Mouse (Mus musculus) lung, postnatal 4 days (tissue): ENCODE results near the gene Cnot1.
"Not testable (repeated sequence)": the region's sequence is repeated elsewhere in the genome, so short reads cannot be mapped to it uniquely, and the experiment has no call there.

Source experiments
- DNase-seq, 2 experiments: peaks; one replicate each; pipeline ENCODE4 v3.0.0; 2021

Gene Cnot1

GRCm38 (mm10) chr8:95816044-95816708 lies 8.9 kb upstream of the Cnot1 start:
- DNase-seq: no peak

DNA sequence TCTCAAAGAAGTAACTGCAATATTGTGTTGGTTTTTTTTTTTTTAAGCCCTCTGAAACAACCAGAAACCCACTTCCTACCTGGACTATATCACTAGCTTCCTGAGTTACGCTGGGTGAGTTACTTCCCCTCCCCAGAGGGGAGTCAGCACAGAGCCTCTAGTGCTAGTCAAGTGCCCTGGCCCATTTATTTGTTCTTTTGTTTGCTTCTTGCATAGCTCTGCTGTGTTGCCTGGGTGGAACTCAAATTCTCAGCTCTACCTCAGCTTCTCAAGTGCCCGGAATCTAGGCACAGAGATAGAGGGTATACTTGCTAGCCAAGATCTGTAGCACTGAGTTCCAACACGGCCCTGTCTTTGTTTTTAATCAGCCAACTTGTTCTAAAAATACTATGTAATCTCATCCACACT lies 2.9 kb upstream of the Cnot1 start:
- DNase-seq: peak; percentile 27 to 53

DNA sequence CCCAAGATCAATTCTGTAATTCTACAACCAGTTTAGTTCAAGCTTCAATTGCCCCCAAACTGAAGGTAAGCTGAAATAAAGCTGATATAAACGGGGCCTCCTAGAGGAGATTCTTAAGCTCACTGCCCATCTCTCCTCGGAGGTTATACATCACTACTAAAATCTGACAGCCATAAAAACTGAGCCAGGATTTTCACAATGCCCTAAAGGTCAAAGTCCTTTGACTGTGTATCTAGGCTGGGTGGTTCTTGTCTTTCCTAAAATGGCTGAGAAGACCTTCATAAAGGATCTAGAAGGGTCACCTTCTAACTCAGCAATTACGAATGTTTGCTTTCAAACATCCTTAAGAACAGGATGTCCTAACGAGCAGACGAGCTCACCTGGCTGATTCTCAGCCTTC lies 1.9 kb upstream of the Cnot1 start:
- DNase-seq: no peak

DNA sequence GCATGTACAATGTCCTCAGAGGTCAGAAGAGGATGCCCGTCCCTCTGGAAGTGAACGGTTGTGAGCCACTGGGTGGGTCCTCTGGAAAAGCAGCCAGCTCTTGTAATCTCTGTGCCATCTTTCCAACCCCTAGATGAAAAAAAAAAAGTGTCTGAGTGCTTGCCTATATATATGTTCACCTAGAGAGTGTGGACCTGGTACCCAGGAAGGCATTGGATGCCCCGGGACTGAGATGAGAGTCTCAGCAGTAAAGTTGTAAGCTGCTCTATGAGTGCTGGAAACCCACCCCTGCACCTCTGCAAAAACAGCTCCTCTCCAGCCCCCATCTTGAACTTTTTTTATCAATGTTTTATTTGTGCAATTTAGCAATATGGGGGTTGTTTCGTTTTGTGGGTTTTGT lies 1.4 kb upstream of the Cnot1 start:
- no peak for DNase-seq

DNA sequence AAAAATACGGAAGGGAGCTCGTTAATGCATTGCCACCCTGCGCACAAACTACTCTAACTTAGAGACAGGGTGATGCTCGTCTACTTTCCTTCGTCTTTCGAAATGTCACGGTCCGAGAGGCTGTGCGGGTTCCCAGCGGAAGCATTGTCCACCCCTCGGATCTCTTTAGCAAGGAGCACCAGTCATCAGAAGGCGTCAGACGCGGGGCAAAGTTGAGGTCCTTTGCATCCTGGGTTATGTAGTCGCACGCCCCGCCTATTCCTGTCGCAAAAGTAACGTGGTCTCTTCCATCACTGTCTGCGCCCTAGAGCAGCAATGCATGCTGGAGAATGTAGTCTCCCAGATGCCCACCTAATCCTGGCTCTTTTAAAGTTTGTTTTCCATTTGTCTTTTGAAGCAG lies 597 bp upstream of the Cnot1 start:
- peak; percentile 93 to 96 for DNase-seq

DNA sequence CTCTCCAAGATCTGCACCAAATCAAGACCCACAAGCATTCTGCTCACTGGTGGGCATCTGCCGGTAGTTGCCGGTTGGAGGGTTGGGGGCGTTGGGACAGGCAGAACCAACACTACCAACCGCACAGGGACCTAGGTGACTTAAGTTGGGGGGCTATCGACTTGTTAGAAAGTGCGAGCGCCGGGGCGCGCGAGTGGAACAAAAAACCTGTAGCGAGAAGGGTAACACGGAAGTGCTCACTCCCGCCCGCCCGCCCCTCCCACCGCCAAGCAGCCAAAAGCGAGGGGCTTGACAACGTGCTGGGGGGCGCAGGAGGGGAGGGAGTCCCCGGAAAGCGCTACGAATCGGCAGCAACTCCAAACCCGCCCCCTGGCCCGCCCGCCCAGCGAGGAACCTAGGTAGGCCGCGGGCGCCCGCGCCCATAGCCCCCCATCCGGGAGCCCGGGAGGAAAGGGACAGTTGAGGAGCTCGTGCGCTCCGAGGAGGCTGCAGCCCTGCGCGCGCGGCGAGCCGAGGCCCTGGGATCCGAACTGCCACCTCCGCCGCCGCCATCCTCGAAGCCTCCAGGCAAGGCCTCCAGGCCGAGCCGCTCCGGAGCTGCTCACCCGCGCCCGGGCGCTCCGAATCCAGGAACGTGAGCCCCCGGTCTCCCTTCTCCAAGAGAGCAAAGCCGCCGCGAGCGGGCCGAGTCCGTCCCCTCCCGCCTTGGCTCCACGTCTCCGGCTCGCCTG lies 638 bp downstream of the Cnot1 start:
- peak in 1 of 2 experiments; percentile 65 for DNase-seq

DNA sequence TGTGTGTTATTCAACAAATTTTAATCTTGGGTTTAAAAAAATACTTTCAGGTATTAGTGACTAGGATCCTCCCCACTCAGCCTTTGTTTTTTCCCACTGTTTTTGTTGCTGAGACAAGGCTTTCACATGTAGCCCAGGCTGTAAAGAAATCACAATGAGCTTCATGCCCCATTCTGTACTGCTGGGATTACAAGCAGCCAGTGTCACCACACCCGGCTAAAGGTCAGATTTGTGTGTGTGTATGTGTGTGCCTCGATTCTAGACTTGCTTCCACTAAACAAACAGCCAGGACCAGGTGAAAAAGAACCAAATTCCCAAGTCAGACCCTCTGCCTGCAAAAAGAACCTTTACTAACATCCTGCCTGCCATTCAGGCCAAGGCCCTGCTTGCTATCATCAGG lies 1.8 kb downstream of the Cnot1 start:
- no peak for DNase-seq

DNA sequence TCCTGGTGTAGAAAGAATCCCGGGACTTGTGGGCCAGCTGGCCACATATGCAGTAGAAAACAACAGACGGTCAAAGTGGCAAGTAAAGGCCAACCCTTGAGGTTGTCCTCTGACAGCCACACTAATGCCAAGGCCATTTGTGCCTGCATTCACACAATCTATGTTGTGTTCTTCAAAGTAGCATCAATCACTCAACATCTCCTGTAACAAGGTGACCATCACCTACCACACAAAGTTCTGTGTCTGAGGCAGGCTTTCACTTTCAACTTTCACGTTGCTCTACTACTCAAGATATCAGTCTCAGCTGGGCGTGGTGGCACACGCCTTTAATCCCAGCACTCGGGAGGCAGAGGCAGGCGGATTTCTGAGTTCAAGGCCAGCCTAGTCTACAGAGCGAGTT lies 5.0 kb downstream of the Cnot1 start:
- DNase-seq: no peak

- DNase-seq: no peak
Observed at GRCm38 (mm10) chr8:95801476-95802064, 5.7 kb downstream of the Cnot1 start.

DNA sequence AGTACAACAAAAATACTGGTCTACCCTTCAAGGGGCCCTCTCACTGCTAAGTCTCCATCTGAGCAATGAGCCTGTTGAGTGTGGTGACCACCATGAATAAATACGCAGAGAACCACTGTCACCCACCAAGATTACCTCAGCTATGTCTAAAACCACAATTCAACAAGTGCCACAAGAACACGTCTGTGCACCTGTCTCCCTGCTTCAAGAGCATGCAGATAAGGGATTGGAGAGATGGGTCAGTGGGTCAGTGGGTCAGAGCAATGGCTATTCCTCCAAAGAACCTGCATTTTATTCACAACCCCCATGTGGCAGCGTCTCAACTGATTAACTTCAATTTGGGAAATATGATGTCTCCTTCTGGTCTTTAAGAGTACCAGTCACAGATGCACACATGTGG lies 6.9 kb downstream of the Cnot1 start:
- DNase-seq: no peak

- no peak for DNase-seq
Observed at GRCm38 (mm10) chr8:95799891-95800290, 7.4 kb downstream of the Cnot1 start.

DNA sequence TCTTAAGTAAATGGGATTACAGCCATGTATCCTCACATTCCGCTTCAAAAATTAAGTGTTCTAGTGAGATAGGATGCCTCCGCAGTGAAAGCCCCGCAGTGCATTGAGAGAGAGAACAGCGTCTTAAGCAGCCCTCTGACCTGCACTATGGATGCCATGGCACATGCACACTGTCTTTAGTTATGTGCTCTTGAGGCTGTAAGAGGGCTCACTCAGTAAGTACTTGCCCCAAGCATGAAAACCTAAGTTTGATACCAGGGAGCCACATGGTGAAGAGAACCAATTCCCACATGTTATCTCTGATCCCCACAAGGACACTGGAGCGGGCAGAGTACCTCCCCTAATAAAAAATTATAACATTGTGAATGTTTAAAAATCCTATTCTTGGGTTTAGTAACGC lies 8.1 kb downstream of the Cnot1 start:
- no peak for DNase-seq

GRCm38 (mm10) chr8:95795333-95796061 lies 11.8 kb downstream of the Cnot1 start:
- DNase-seq: not testable (repeated sequence)

DNA sequence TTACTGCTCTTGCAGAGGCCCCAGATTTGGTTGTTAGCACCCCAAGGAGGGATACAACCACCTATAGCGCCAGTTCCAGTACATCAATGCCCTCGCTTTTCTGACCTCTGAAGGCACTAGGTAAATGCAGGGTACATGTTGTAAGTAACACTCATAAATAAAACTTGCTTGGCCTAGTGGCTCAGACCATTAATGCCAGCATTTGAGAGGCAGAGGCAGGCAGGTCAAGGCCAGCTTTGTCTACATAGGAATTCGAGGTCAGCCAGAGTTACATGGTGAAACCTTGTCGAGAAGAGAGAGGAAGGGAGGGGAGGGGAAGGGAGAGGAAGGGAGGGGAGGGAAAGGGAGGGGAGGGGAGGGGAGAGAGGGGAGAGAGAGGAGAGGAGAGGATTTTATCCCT lies 21.7 kb downstream of the Cnot1 start:
- no peak for DNase-seq

DNA sequence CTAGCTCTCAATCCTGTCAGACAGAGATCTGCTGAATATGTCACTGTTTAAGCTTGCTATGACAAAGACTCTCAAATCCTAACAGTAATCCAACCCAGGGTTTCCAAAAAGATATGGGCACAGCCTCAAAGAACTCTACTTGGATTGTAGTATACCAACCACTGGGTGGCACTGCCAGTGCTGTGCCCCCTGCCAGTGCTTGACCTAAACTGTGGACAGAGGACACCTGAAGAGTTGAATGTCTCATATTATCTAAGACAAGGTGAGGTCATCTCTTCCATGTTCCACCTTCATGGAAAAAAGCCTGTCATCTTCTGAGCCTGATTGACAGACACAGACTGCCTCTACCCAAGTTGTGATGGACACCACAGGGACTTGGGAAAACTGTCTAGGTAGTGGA lies 24.6 kb downstream of the Cnot1 start:
- DNase-seq: no peak

DNA sequence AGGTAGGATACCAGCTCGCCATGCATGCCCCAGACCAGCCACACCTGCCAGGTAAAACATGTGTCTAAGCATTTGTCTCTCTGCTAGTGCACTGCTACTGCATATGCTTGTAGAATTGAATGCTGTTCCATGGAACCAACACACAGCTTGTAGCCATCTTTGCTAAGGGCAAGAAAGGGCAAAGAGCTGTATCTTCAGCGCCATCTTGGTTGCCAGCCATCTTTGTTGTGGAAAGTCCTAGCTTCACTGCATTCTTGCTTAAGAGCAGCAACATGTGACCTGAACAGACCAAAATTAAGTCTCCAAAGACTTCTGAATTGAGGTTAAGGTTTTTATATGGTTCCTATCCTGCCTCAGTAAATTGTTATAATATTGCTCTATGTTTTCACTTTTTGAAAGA lies 25.5 kb downstream of the Cnot1 start:
- DNase-seq: no peak

GRCm38 (mm10) chr8:95781085-95781484 lies 26.2 kb downstream of the Cnot1 start:
- peak in 1 of 2 experiments; percentile 22 for DNase-seq

- DNase-seq: no peak
Observed at GRCm38 (mm10) chr8:95764133-95764532, 43.1 kb downstream of the Cnot1 start.

DNA sequence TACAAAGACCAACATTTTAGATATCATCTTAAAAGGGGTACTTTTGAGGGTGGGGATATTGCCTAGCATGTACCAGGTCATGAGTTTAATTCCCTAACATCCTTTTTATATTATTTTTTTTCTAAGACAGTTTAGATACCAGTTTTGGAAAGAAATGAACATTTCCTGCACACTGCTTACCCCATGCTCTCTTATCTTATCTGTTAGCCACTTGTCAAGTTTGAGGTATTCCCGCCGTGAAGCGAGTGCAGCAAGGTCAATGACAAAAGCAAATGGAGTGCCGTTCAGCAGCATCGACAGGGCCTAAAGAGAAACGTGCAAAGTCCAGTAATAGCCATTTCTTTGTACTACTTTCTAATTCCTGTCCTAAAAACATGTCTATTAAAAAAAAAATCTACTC lies 46.9 kb downstream of the Cnot1 start:
- no peak for DNase-seq

DNA sequence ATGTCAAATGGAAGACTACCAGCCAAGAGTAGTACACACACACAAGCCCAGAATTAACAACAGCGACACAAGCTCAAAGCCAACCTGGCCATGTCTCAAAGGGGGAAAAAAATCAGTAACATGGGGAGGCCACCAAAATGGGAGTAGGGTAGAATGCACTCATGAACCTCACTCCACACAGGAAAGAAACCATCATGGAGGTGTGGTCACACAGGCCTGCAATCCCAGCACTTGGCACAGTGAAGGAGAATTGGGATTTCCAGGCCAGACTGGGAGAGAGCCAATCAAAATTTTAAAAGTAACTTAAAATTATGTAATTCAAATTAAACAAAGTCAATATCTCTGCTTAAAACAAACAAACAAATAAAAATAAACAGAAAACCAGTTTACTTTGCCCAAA lies 55.3 kb downstream of the Cnot1 start:
- DNase-seq: no peak

DNA sequence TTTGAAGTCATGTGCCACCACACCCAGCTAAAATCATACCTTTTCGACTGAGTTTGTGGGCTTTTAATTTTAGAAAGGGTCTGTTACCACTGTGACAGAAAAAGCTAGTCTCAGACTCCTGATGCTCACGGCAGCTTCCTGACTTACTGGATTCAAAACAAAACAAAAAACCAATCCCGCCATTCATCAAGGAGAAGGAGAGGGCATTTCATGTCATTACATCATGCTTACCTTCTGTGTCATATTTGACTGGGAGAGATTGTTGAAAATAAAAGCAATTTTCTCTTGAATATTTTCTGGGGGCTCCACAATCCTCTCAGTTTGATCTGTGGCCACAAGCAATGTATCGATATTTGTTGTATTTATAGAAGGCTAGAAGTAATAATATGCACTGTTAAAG lies 59.2 kb downstream of the Cnot1 start:
- no peak for DNase-seq

GRCm38 (mm10) chr8:95741732-95742131 lies 65.5 kb downstream of the Cnot1 start:
- DNase-seq: no peak

DNA sequence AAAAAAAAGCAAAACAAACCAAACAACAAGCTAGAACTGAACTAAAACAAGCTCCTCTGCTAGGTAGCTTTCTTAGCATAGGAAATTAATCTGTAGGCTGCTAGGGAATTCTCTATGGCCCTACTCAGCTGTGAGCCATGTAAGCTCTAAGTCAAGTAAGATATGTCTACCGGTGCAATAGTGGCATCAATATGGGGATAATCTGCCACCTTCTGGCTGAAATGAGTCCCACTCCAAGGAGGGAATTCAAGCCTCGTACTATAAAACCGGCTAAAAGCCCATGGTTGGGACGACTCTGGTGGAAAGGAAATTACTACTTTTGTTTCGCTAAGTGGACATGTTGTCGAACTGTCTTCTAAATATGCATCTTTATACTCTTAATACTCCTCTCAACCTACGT lies 68.7 kb downstream of the Cnot1 start:
- no peak for DNase-seq

DNA sequence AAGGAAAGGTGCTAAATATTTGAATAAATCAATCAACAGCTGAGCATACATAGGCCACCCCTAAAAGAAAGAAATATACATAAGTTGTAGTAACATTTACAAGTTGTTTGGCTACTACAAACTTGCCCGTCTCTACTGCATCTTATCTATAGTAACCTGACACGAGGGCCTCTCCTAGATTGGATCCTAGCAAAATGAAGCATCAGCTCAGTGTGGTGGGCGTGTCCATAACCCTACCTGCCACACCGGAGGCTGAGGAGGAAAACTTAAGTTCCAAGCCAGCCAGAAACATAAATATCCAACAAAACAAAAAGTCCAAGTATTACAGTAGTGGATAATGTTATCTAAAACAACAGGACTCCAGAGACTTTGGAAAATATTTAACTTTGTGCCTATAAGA lies 79.6 kb downstream of the Cnot1 start:
- no peak for DNase-seq
